Mouse (Mus musculus) forebrain, embryonic 11.5 days (tissue): ENCODE measurements around the gene Slc18a2. TPM values are rescaled to one million over a fixed set of nuclear protein-coding genes. Genes with fewer than 3 reads are reported as not detected.

Source experiments
- ATAC-seq: fragments of 200-750 bp; cut with Nextera tagmentation; replicated peaks from 2 replicates; pipeline ENCODE4 v1.8.0; 2017; ENCODE audit warnings: moderate TSS enrichment; ENCODE audit not compliant: low FRiP score
- DNase-seq: peaks from one replicate; pipeline ENCODE4 v3.0.0-alpha.2; 2017; ENCODE audit warnings: low spot score
- H3K27ac ChIP-seq: fragments of 300-500 bp; sonication (generic); 2 replicates; pipeline ENCODE4 v1.5.1; 2014; ENCODE audit warnings: low read depth, low read length
- H3K27me3 ChIP-seq: fragments of 300-500 bp; sonication (generic); 2 replicates; pipeline ENCODE4 v1.6.1; 2014; ENCODE audit warnings: mild to moderate bottlenecking, low read length, mixed read lengths; ENCODE audit not compliant: control insufficient read depth, insufficient read depth
- H3K36me3 ChIP-seq: fragments of 300-500 bp; sonication (generic); 2 replicates; pipeline ENCODE4 v1.6.1; 2014; ENCODE audit warnings: mild to moderate bottlenecking, low read length, moderate library complexity, mixed read lengths; ENCODE audit not compliant: control insufficient read depth, insufficient read depth
- H3K4me1 ChIP-seq: fragments of 300-500 bp; sonication (generic); replicated peaks from 2 replicates; pipeline ENCODE4 v1.6.1; 2014; ENCODE audit warnings: low read length, mixed read lengths; ENCODE audit not compliant: control insufficient read depth, insufficient read depth
- H3K4me2 ChIP-seq: fragments of 300-500 bp; sonication (generic); 2 replicates; pipeline ENCODE4 v1.6.1; 2014; ENCODE audit warnings: low read depth, mild to moderate bottlenecking, low read length, moderate library complexity, mixed read lengths; ENCODE audit not compliant: severe bottlenecking
- H3K4me3 ChIP-seq: fragments of 300-500 bp; sonication (generic); 2 replicates; pipeline ENCODE4 v1.5.1; 2014; ENCODE audit warnings: low read depth, low read length
- H3K9ac ChIP-seq: fragments of 300-500 bp; sonication (generic); 2 replicates; pipeline ENCODE4 v1.6.1; 2014; ENCODE audit warnings: low read length
- H3K9me3 ChIP-seq: fragments of 300-500 bp; sonication (generic); 2 replicates; pipeline ENCODE4 v1.6.1; 2016; ENCODE audit warnings: low read length, mixed read lengths; ENCODE audit not compliant: control insufficient read depth
- WGBS: fragments of 180-500 bp; shearing (Covaris S2); extraction: QIAGEN DNeasy Blood & Tissue Kit; methylation state at CpG from one replicate; pipeline ENCODE4 v1.1.7; 2014; 5-methylcytosine and 5-hydroxymethylcytosine counted together
- polyA plus RNA-seq: library from polyadenylated mRNA; unstranded; fragments of >200 nt; fragmentation: Nextera tagmentation; extraction: Ambion mirVana; gene quantifications from 2 replicates; pipeline ENCODE4 v1.2.1, GENCODE M21; 2014

Gene Slc18a2
- polyA plus RNA-seq, 1 experiment from 2014 or later = 19.7 TPM

DNA sequence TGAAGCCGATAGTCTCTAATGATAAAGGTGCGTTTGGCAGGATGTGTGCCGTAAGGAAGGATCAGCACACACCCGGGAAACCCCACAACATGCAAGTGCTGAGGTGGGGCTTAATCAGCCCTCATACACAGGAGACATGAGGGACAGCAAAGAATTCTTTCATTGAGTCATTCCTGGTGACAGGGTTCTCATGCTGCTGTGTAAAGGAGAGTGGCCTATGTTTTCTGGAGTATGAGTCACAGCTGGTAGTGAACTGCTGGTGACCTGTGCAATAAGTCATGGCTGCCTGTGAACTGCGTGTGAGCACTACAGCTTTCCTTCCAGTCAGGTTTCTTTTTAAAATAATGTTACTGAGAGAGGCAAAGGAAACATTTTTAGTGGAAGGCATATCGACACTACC, 29.1 kb downstream of the Slc18a2 start:
- Histone ChIP-seq H3K9me3 (no peaks in the 10 kb centered on the region), H3K4me2 (no peak overlapping the region), H3K4me3 (no peak overlapping the region), H3K36me3 (no peaks in the 10 kb centered on the region), H3K27ac (no peak overlapping the region), H3K27me3 (no peaks in the 10 kb centered on the region), H3K4me1 (no peaks in the 10 kb centered on the region), H3K9ac (no peak overlapping the region)
- ATAC-seq (no peak), DNase-seq (no peak)
- 93% methylated on average over 6 of the region's 6 CpGs for WGBS

DNA sequence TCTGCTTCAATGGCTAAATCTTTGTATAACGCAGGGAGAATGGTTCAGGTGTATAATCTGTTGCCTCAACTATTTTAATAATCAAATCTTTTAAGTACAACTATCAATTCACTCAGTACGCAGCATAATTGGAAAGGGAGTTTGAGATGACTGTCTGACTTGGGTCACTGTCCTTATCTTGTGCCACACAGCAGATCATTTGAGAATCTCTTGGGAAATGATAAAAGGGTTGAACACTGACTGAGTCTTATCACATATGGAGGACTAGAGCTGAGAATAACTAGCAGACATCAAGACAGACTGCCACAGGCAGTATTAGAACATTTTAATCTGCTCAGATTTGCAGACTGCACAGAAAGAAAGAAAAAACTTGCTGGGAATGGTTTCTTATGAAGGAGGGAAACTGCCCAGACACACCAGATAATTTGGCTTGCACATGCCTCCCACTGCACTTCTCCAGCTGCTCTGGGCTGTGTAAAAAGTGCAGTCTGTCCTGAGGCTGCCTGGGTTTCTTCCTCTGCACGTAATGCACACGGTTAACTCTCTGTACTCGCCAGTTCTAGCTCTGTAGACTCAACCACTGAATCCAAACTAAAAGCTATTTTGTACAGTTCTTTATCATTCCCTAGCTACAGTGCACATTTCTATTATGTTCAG, 31.6 kb downstream of the Slc18a2 start:
- no peak for ATAC-seq

DNA sequence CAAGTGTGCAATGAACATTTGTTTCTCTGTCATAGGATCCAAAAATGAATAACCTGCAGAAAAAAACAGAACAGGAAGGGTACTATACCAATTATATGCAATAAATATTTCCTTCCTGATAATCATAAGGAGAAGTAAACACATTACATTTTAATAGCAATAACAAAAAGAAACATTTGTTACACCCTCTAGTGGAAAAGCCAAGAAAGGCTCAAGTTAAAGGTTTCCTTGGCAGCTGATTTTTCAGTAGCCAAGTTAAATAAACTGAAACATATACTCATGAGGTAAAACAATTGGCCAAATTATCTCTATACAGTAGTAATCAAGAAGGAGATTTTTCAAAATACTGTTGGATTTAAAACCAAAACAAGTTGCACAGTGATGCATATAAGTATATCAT, 54.6 kb downstream of the Slc18a2 start:
- Histone ChIP-seq H3K4me1 (no peaks in the 10 kb centered on the region), H3K9ac (no peak overlapping the region), H3K27ac (no peak overlapping the region), H3K9me3 (no peaks in the 10 kb centered on the region), H3K4me2 (no peak overlapping the region), H3K4me3 (no peak overlapping the region), H3K36me3 (no peaks in the 10 kb centered on the region; the same call in 1 of the 2 replicates), H3K27me3 (no peaks in the 10 kb centered on the region)
- ATAC-seq = no peak
- no peak for DNase-seq

More for the DNA sequence above, 31.6 kb downstream of the Slc18a2 start:
- H3K9me3 ChIP-seq = no peaks in the 10 kb centered on the region
- no peak overlapping the region for H3K4me2 ChIP-seq
- no peak overlapping the region for H3K9ac ChIP-seq
- no peaks in the 10 kb centered on the region for H3K27me3 ChIP-seq
- H3K27ac ChIP-seq = no peak overlapping the region
- DNase-seq = no peak
- no peak overlapping the region for H3K4me3 ChIP-seq
- no peaks in the 10 kb centered on the region for H3K4me1 ChIP-seq
- H3K36me3 ChIP-seq = no peaks in the 10 kb centered on the region
- 89% methylated on average over 5 of the region's 5 CpGs for WGBS

DNA sequence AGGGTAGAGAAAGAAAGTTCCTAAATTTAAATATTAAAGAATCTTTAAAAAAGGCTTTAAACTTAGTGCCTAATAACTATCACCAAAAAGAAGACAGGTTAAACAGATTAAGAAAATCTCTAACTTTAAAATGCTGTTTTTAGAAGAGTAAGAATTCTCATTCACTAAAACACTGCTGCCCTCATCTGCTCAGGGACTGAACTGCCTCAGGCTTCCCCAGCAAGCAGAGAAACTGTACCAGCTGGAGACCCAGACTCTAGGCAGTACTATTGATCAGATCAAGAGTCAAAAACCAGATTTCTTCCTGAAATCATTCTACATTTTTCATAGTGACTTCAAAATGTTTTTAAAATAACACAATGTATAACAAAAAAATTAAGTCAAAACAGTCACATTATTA, 55.9 kb downstream of the Slc18a2 start:
- Histone ChIP-seq H3K27me3 (no peaks in the 10 kb centered on the region), H3K36me3 (no peaks in the 10 kb centered on the region; the same call in 1 of the 2 replicates), H3K4me1 (no peaks in the 10 kb centered on the region), H3K9ac (no peak overlapping the region), H3K27ac (no peak overlapping the region), H3K4me3 (no peak overlapping the region), H3K9me3 (no peaks in the 10 kb centered on the region), H3K4me2 (no peak overlapping the region)
- ATAC-seq (no peak), DNase-seq (no peak)

DNA sequence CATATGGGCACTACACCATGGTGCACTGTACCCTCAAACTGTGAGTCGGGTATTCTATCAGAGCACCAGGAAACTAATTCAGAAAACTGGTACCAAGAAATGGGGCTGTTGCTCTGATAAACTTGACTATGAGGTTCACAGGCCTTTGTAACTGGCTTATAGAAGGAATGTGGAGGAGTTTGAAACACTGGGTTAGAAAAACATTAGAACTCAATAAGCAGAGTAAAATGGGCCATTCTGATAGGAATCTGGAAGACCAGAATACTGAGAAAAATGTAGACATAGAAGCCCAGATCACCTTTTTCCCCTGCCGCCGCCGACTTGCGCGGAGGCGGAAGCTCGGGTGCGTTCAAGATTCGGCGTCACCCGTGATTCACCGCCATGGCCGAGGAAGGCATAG, 61.3 kb downstream of the Slc18a2 start, which contains the start of gene Rps12-ps3:
Rps12-ps3 (plus strand) TSS at position 301 of the 400 bp plus-strand sequence.
- Histone ChIP-seq H3K27ac (no peak within 1 kb of the TSS), H3K36me3 (no peaks in the 10 kb centered on the region; the same call in 1 of the 2 replicates), H3K4me3 (no peak within 1 kb of the TSS), H3K9ac (no peak within 1 kb of the TSS), H3K4me1 (no peaks in the 10 kb centered on the region), H3K9me3 (no peaks in the 10 kb centered on the region), H3K27me3 (no peaks in the 10 kb centered on the region), H3K4me2 (no peak within 1 kb of the TSS)
- DNase-seq (no peak), ATAC-seq (no peak)
- 99% methylated on average over 11 of the region's 14 CpGs for WGBS

DNA sequence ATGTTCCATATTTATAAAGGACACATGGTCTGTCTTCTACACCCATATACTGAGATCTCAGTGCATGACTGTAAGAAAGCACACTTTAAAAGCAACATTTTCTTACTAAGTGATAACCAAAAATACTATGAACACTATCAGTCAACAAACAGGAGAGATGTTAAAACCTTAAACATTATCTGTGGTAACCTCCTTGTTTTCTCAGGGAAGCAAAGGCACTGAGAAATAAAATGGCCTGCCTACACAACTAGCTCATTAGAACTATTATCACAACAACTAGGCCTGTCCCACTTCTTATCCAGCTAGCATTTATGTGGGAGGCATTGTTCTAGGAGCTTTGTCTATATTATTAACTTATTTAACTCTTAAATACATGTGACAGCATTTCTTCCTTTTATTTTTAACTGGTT, 70.1 kb downstream of the Slc18a2 start:
- H3K4me1 ChIP-seq = no peaks in the 10 kb centered on the region
- no peak overlapping the region for H3K4me3 ChIP-seq
- no peak overlapping the region for H3K27ac ChIP-seq
- H3K27me3 ChIP-seq = no peaks in the 10 kb centered on the region
- H3K4me2 ChIP-seq = no peak overlapping the region
- no peaks in the 10 kb centered on the region for H3K9me3 ChIP-seq
- H3K36me3 ChIP-seq = no peaks in the 10 kb centered on the region; the same call in 1 of the 2 replicates
- DNase-seq (no peak), ATAC-seq (no peak)
- H3K9ac ChIP-seq = no peak overlapping the region

DNA sequence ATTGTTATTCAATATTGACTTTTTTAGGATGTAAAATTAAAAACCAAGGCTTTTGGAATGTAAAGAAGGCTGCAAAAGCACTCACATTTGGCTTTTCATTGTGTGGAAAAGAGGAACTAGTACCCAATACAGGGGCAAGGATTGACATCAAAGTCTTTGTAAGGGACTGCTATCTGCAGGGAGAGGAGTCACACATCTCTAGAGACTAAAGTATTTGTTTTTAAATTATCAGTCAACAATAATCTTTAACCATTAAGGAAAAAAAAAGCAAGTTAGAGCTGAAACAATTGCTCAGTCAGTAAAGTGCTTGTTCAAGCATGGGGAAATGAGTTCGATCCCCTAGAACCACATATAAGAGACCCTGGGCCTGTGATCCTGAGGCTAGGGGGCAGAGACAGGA, 76.0 kb downstream of the Slc18a2 start:
- Histone ChIP-seq H3K9me3 (no peaks in the 10 kb centered on the region), H3K27me3 (no peaks in the 10 kb centered on the region), H3K27ac (no peak overlapping the region), H3K4me1 (peaks cover 6% of the 10 kb centered on the region; the same call in 1 of the 2 replicates), H3K4me3 (no peak overlapping the region), H3K4me2 (no peak overlapping the region), H3K36me3 (no peaks in the 10 kb centered on the region), H3K9ac (no peak overlapping the region)
- no peak for DNase-seq
- 94% methylated on average over 1 of the region's 1 CpGs for WGBS
- ATAC-seq = no peak

DNA sequence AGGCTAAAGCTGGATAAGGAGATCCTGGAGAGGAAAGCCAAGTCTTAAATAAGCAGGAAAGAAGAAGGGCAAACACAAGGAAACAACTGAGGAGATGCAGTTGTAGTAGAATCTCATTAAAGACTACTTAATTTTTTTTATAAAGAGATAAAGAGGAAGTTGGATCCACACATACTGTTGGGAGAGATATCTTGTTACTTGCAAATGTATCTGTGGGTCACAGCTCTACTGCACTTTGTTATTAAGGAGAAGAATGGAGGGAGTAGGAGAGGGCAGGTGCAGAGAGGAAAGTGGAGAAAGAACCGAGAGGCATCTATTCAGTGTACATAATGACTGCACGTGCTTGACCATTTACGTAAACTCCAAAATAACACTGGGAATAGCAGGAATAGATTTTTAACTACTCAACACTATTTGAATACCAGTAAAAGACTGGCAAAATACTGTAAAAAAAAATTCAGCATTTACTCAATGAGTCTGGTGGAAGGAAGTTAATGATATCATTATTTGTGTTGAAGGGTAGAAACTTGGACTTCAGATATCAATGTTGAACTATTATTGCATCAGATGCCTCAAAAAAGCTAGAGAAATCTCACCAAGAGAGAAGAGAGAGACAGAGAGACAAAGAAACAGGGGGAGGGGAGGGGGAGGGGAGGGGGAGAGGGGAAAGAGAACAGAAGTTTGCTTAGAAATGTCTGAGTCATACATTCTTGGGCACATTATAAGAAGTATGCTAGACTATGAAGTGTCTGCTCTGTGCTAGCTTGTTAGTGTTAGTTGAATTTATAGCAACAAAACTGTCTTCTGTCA, 77.4 kb downstream of the Slc18a2 start:
- no peaks in the 10 kb centered on the region for H3K9me3 ChIP-seq
- H3K4me2 ChIP-seq = no peak overlapping the region
- no peak overlapping the region for H3K9ac ChIP-seq
- no peaks in the 10 kb centered on the region for H3K27me3 ChIP-seq
- H3K4me3 ChIP-seq = no peak overlapping the region
- WGBS = 85% methylated on average over 3 of the region's 3 CpGs
- no peaks in the 10 kb centered on the region for H3K36me3 ChIP-seq
- ATAC-seq (no peak), DNase-seq (no peak)
- H3K27ac ChIP-seq = no peak overlapping the region
- H3K4me1 ChIP-seq = peaks cover 6% of the 10 kb centered on the region; the same call in 1 of the 2 replicates
